Mouse (Mus musculus) forelimb bud, embryonic 11.5 days (tissue): Measurements from ENCODE around the gene Adcy6.

Source experiments
- DNase-seq: peaks from one replicate; pipeline ENCODE4 v3.0.0-alpha.2; 2012; ENCODE audit warnings: low read depth, low spot score

The Adcy6 gene

GRCm38 (mm10) chr15:98628589-98629254 is 18.8 kb upstream of the Adcy6 start:
- DNase-seq = peak; percentile 30

GRCm38 (mm10) chr15:98626487-98627212 is 16.8 kb upstream of the Adcy6 start:
- DNase-seq = no peak

GRCm38 (mm10) chr15:98626078-98626477 is 16.2 kb upstream of the Adcy6 start:
- no peak for DNase-seq

- no peak for DNase-seq
Measured at GRCm38 (mm10) chr15:98623361-98623821, 13.5 kb upstream of the Adcy6 start.

GRCm38 (mm10) chr15:98622721-98623120 is 12.8 kb upstream of the Adcy6 start:
- no peak for DNase-seq

GRCm38 (mm10) chr15:98622199-98622598 is 12.3 kb upstream of the Adcy6 start:
- no peak for DNase-seq

- DNase-seq = peak; percentile 93
Measured at GRCm38 (mm10) chr15:98617176-98617537, 7.3 kb upstream of the Adcy6 start.

- DNase-seq = peak; percentile 57
Measured at GRCm38 (mm10) chr15:98616362-98617175, 6.7 kb upstream of the Adcy6 start.

GRCm38 (mm10) chr15:98615751-98616150 is 5.9 kb upstream of the Adcy6 start:
- no peak for DNase-seq

GRCm38 (mm10) chr15:98614971-98615370 is 5.1 kb upstream of the Adcy6 start:
- DNase-seq = peak; percentile 13

- no peak for DNase-seq
Measured at GRCm38 (mm10) chr15:98614551-98614950, 4.7 kb upstream of the Adcy6 start.

- no peak for DNase-seq
Measured at GRCm38 (mm10) chr15:98612229-98612628, 2.4 kb upstream of the Adcy6 start.

GRCm38 (mm10) chr15:98610131-98610633 is 306 bp upstream of the Adcy6 start:
- peak; percentile 52 for DNase-seq

GRCm38 (mm10) chr15:98608784-98609250 is 1.1 kb downstream of the Adcy6 start:
- no peak for DNase-seq

GRCm38 (mm10) chr15:98608058-98608783 is 1.7 kb downstream of the Adcy6 start:
- DNase-seq = no peak

GRCm38 (mm10) chr15:98607557-98607956 is 2.3 kb downstream of the Adcy6 start:
- DNase-seq = no peak

GRCm38 (mm10) chr15:98606739-98607138 is 3.1 kb downstream of the Adcy6 start:
- no peak for DNase-seq

GRCm38 (mm10) chr15:98606051-98606536 is 3.8 kb downstream of the Adcy6 start:
- no peak for DNase-seq

- no peak for DNase-seq
Measured at GRCm38 (mm10) chr15:98604041-98604575, 5.8 kb downstream of the Adcy6 start.

- no peak for DNase-seq
Measured at GRCm38 (mm10) chr15:98602921-98603458, 6.9 kb downstream of the Adcy6 start.
